ENCODE assay signal across 22 mouse cellular contexts in the genomic region with DNA sequence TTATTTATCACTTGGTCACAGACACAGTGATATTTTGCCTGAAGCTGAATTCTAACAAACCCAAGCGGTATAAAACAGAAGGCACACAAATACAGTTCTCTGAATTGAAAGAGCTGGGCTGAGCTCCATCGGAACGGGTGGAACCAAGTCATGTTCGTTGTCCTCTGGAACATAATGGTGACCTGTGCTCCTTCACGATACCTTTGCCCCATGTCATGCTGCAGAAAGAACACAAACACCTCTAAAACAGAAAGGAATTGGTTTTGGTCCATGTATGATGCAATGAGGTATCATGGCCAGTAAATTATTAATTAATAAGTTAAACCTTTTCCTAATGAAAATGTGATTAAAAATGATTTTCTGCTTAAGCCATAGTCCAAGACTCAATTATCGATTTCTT. TPM values are rescaled to one million over a fixed set of nuclear protein-coding genes. Genes with fewer than 3 reads are reported as not detected.
"Had no signal": no experiment of that assay in that cellular context is flagged by ENCODE, and none has a peak within 500 bp of the region (broad histone marks: within the 10 kb centered on the region; RNA-seq: fewer than 3 reads in every experiment).

No protein-coding gene starts in this region.

- H3K9me3 ChIP-seq: midbrain, embryonic 10.5 days; midbrain, embryonic 12.5 days; neural tube, embryonic 13.5 days; neural tube, embryonic 15.5 days had no signal

- H3K27me3 ChIP-seq: midbrain, embryonic 12.5 days; neural tube, embryonic 13.5 days; neural tube, embryonic 15.5 days had no signal

- DNase-seq: lung, adult 18-20 months; lung, embryonic 14.5 days; lung, postnatal 10 days; lung, postnatal 4 days; midbrain, embryonic 14.5 days; retina, postnatal 1 day; right cerebral cortex, adult 18-20 months; right cerebral cortex, postnatal 25 days; right cerebral cortex, postnatal 4 days; spleen, adult 18-20 months; thymus, adult 18-20 months; thymus, postnatal 14 days; thymus, postnatal 36 days had no signal

- H3K4me2 ChIP-seq: lung, embryonic 14.5 days; midbrain, embryonic 12.5 days; neural tube, embryonic 13.5 days; neural tube, embryonic 15.5 days had no signal

- H3K36me3 ChIP-seq: midbrain, embryonic 10.5 days; midbrain, embryonic 12.5 days; neural tube, embryonic 13.5 days; neural tube, embryonic 15.5 days had no signal

- ATAC-seq: midbrain, embryonic 16.5 days had no signal

- H3K9ac ChIP-seq: lung, embryonic 14.5 days; midbrain, embryonic 12.5 days; neural tube, embryonic 13.5 days; neural tube, embryonic 15.5 days had no signal

- H3K27ac ChIP-seq: midbrain, embryonic 10.5 days; midbrain, embryonic 12.5 days; neural tube, embryonic 13.5 days; neural tube, embryonic 15.5 days had no signal

- H3K4me1 ChIP-seq: midbrain, embryonic 10.5 days; midbrain, embryonic 12.5 days; neural tube, embryonic 13.5 days; neural tube, embryonic 15.5 days had no signal

- H3K4me3 ChIP-seq: midbrain, embryonic 10.5 days; midbrain, embryonic 12.5 days; myocyte; neural tube, embryonic 13.5 days; neural tube, embryonic 15.5 days had no signal

RNA-seq across cellular contexts. Expression of a gene that starts 11.3 kb away (rescaled TPM):
- total RNA-seq: megakaryocyte-erythroid progenitor cell, adult 5-6 weeks had no signal
- polyA plus RNA-seq: lung, embryonic 14.5 days; midbrain, embryonic 12.5 days; midbrain, embryonic 14.5 days; myocyte; neural tube, embryonic 11.5 days; neural tube, embryonic 13.5 days; thymus, postnatal 0 days had no signal
